Mouse (Mus musculus): Measurements from ENCODE around the gene Treml2.
A peak's percentile ranks its signal among the peaks of the same experiment; 100 is the strongest.

Gene Treml2

GRCm38 (mm10) chr17:48299203-48299602 is at the start of gene Treml2:
Treml2 (plus strand) TSS chr17:48299498.
- no peak for DNase-seq (ENCODE audit: low spot score)

- no peak for DNase-seq (ENCODE audit: low spot score)
Measured at GRCm38 (mm10) chr17:48249501-48249900, 49.8 kb upstream of the Treml2 start.

- DNase-seq (ENCODE audit: low spot score) = no peak
Measured at GRCm38 (mm10) chr17:48250631-48251030, 48.7 kb upstream of the Treml2 start.

DNA sequence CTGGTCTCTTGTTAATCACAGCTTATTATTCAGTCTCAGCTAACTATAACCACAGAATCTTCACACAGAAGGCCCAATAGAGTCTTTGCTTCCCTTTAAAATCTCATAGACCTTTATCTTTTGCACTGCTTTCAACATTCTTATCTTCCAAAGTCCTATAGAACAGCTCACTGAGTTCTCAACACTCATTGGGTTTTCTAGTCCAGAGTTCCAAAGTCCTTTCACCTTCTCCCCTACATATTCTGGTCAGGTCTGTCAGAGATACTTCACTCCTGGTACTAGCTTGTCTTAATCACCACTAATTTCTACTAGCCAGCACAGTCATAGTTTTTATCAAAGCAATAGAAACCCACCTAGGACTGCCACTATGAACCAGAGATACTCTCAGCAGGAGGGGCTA is 42.7 kb upstream of the Treml2 start:
- DNase-seq (ENCODE audit: low spot score) = no peak

DNA sequence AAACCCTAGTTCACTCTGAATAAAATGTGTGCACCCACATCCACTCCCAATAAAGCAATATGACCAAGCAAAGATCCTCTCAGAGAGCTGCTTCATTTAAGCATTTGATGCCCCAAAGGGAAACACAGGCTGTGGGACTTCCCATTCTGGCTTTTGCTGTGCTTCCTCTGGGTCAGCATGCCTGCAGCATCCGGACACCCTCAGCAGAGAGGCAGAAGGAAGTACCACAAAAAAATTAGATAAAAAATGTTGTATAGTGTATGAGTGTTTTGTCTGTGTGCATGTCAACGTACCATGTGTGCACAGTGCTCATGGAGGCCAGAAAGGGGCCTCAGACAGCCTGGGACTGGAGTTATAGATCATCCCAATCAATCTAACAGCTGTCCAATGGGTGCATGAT is 37.4 kb upstream of the Treml2 start:
- no peak for DNase-seq (ENCODE audit: low spot score)

GRCm38 (mm10) chr17:48263741-48264362 is 35.4 kb upstream of the Treml2 start, which contains the start of gene Treml4:
Treml4 (plus strand) TSS chr17:48264295.
- no peak for DNase-seq (ENCODE audit: low spot score)

DNA sequence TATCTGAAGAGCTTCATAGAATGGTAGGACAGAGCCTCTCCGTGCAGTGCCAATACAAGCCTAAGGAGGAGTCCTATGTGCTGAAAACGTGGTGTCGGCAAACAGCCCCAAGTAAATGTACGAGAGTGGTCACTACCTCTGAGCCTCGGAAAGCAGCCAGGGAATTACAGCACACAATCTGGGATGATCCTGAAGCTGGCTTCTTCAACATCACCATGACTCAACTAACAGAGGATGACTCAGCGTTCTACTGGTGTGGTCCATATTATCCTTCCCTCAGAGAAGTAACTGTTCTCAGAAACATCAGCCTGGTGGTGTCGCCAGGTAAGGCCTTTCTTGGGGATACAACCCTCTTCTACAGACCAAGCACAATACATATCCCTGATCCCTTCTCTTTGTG is 34.6 kb upstream of the Treml2 start:
- no peak for DNase-seq (ENCODE audit: low spot score)

DNA sequence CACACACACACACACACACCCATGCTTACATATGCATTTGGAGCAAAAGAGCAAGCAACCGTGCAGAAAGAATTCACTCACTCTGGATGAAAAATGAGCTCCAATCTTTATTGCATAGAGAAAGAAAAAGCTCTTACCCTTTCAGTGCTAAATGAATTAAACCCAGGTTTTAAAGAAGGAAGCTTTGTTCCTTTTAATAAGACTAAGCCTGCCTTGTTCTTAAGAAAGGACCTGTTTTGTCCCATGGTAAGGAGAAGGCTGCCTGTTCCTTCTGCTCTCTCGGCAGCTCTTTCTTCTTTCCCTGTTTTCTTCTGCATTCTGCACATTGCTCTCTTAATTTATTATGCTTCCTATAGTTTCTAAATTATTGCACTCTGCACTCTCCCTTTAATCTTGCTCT is 33.2 kb upstream of the Treml2 start:
- no peak for DNase-seq (ENCODE audit: low spot score)

DNA sequence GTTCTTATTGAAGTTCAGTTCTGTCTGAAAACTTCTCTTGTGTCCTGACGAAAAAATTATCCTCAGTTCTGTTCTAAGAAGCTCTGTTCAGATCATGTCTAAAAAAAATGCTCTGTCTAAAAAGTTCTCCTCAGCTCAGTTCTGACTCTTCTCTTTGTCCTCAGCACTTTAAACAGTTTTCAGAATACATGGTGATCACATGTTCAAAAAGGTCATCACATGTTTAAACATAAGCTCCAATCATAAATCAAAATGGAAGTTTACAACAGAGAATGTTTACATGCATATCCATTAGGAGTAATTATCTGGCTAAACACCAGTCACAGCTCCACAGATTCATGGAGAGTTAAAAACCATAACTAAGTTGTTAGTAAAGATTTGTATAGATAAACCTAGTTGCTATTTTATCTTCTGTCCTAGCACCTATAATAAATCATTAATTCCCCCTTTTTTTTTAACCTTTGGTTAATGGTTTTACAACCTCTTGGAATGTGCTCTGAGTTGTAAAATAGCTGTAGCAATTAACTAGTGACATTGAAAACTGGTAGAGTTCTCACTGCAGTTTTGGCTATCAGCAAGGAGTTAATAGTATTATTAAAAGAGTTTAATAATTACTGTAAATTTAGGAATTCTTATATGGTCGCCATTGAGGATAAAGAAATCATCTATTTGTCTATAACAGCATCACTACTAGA is 32.5 kb upstream of the Treml2 start:
- no peak for DNase-seq (ENCODE audit: low spot score)

GRCm38 (mm10) chr17:48267591-48267990 is 31.7 kb upstream of the Treml2 start:
- DNase-seq (ENCODE audit: low spot score) = no peak

DNA sequence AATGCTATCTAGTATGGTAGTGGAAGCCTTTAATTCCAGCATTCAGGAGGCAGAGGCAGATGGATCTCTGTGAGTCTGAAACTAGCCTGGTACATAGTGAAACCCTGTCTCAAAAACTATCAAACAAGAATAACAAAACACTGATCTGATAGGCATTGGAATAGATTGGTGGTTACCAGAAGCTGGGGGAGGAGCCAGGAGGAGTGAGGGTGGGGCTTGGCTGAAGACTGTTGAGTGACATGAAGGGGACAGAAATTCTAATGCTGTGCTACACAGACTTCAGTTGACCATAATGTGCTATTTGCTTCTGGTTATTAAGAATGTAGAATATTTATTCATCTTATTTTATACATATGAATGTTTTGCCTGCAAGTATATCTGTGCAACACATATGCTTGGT is 31.0 kb upstream of the Treml2 start:
- DNase-seq (ENCODE audit: low spot score) = no peak

- DNase-seq (ENCODE audit: low spot score) = no peak
Measured at GRCm38 (mm10) chr17:48269833-48270232, 29.5 kb upstream of the Treml2 start.

DNA sequence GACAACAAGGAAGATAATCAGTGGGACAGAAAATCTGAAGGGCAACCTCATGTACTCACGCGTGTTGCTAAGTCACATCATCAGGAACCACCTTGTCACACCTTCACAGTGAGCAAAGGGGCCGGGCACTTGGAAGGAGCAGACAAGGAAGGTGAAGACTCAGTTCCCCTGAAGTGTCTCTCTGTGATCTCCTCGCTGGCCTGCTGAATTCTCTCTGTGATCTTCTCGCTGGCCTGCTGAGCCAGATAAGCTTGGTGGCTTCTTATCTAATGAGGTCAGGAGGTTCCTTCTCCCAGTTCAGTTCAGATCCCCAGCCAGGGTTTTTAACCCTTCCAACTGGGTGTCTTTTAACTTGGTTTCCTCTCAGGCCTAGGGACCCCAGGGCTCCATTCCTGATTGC is 27.1 kb upstream of the Treml2 start:
- DNase-seq (ENCODE audit: low spot score) = no peak

DNA sequence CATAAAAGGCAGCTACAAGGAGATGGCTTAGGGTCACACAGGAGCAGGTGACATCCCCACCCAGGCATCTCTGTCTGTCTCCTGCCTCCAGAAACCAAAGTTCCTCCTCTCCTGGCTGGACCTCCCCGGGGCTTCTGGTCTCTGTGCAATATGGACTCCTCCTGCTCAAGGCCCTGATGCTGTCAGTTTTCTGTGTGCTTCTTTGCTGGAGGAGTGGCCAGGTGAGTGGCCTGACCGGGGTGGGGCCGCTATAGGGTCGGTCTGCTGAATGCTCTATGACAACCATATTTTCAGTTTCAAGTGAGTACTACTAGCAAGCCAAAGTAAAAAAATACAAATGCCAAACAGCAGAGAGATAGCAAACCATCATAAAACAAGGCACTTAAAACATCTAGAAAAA is 26.7 kb upstream of the Treml2 start:
- no peak for DNase-seq (ENCODE audit: low spot score)

- no peak for DNase-seq (ENCODE audit: low spot score)
Measured at GRCm38 (mm10) chr17:48274098-48274497, 25.2 kb upstream of the Treml2 start.

- peak; percentile 38 for DNase-seq (ENCODE audit: low spot score)
Measured at GRCm38 (mm10) chr17:48274885-48275284, 24.4 kb upstream of the Treml2 start.

DNA sequence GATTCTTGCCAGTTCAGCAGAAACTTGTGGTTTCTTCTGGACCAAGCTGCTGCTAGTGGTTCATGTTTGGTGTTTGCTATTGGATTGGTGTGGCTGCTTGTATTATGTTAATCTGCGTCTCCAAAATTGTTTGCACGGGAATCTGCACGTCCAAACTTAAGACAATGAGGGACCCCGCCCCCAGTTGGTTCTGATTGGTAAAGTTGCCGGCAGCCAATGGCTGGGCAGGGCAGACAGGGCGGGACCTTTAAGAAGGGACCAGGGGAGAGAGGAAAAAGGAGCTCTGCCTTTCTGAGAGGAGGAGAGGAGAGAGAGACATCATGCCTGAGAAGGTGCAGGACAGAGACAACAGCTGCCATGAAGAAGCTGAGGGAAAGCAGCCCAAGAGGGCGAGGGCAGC is 23.6 kb upstream of the Treml2 start:
- no peak for DNase-seq (ENCODE audit: low spot score)

DNA sequence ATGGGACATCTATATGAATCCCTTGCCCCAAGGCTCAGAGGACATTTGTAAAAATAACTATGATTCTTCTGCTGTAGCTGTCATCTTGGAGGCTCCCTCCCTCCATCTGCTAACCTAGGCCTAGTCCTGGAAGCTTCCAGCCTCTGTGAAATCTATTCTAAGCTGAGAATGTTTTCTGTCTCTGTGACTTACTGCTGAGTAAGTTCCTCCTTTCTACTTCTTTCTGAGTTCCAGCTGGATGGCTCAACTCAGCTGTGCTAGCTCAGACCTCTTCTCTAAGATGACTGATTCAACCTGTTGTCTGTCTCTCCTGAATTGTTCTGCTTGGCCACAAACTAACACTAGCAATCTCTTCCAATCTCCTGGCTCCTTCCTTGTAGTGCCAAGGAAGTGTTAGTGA is 20.9 kb upstream of the Treml2 start:
- DNase-seq (ENCODE audit: low spot score) = no peak

- DNase-seq (ENCODE audit: low spot score) = no peak
Measured at GRCm38 (mm10) chr17:48279002-48279401, 20.3 kb upstream of the Treml2 start.

DNA sequence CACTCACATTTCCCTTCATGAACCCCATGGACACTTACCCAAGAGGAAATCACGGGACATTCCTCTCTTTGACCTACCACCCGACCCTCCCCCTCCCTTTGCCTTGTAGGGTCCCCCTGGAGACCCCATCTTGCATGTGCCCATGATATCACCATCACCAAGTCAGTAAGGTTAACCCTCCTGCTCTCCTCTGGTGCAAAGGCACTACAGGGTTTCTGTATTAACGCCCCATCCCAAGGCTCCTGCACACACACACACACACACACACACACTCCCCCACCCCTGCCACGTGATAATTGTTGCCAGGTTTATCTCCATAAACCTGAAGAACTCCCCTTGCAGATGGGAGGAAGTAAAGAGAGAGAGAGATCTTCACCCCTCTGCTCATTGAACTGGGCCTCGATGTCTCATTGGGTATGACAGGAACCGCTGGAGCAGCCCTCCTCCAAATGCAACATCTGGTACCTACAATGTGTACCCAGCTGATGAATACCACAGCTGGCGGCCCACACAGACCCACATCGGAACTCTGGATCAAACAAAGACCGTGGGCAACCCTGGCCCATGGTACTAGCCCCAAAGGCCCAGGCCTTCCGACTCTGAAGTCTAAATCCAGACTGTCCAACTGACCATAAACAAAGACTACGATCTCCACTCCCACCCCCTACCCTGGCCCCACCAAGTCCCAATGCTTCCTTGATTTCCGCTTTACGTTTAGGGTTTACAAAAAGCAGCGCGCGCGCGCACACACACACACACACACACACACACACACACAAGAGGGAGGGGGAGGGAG is 18.2 kb upstream of the Treml2 start:
- DNase-seq (ENCODE audit: low spot score) = no peak

DNA sequence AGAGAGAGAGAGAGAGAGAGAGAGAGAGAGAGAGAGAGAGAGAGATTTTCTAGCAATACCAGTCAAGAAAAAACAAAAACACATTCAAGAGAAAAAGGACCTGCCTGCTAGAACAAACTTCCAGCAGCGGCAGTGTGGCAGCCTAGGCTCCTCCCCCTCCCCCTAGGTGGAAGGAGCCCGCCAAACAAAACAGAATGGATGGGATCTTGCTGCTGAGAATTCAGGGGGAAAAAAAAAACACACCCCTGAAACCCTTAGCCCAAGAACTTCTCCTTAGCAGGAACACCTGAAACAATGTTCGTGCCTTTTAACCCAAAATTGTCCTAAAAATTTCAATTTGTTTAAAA is 17.6 kb upstream of the Treml2 start:
- no peak for DNase-seq (ENCODE audit: low spot score)

DNA sequence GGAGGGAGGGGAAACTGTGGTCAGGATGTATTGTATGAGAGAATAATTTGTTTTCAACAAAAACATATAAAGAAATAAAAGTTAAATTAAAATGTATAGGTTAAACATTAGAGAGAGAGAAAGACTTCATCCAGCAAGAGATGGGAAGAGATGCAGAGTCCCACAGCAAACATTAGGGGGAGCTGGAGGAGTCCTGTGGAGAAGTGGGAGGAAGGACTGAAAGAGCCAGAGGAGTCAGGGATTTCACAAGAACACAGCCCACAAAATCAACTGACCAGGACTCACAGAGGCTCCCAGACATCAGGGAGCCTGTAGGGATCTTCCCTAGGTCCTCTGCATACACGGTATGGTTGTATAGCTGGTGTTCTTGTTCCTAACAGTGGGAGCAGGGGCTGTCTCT is 12.5 kb upstream of the Treml2 start:
- no peak for DNase-seq (ENCODE audit: low spot score)

DNA sequence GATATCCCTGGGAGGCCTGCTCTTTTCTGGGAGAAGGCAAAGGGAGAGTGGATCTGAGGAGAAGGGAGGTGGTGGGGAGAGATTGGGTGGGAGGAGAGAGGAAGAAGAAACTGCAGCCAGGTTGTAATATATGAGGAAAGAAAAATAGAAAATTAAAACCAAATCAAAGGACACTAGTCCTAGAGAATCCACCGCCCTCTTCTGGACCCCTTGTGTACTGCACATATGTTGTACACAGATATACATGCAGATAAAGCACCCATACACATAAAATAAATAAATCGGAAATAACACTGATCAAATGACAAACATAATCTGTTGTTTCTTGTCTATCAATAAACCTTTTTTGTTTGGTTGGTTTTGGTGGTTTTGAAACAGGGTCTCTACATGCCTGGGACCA is 12.0 kb upstream of the Treml2 start:
- no peak for DNase-seq (ENCODE audit: low spot score)
